Mouse (Mus musculus): Measurements from ENCODE around the gene Gm5148. TPM values are rescaled to one million over a fixed set of nuclear protein-coding genes. Genes with fewer than 3 reads are reported as not detected.

The Gm5148 gene
- polyA plus RNA-seq, 1 experiment from 2014 or later: 5.9 TPM

DNA sequence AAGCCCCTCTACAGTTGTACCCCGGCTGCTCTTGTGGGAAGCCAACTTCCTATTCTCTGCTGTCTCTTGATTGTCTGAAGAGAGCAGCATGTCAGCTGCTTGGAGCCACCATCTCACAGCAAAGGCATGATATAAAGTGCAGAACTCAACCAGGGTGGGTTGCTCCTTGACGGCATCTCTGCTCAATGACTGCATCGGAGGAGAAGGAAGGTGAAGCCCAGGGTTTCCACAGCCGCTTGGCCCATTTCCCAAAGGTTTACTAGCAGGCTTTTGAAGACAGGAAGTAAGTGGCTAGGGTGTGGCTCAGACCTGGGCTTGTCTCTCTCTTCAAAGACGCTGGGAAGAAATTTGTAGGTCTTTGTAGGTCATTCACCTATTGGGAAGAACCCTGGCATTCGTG is 36.6 kb upstream of the Gm5148 start:
- Histone ChIP-seq H3K36me3 (ENCODE audit: control insufficient read depth, insufficient read depth, low read length) (no peaks in the 10 kb centered on the region), H3K27me3 (replicated peaks; ENCODE audit: control insufficient read depth, insufficient read depth, low read length) (no peaks in the 10 kb centered on the region), H3K4me2 (ENCODE audit: low read depth, low read length) (no peak overlapping the region), H3K9me3 (ENCODE audit: control insufficient read depth, low read length) (peaks cover 7% of the 10 kb centered on the region; the same call in 1 of the 2 replicates), H3K4me1 (ENCODE audit: control insufficient read depth, insufficient read depth, low read length) (peaks cover 9% of the 10 kb centered on the region; the same call in 1 of the 2 replicates), H3K27ac (ENCODE audit: low read length) (no peak overlapping the region), H3K9ac (ENCODE audit: low read depth, low read length) (no peak overlapping the region), H3K4me3 (ENCODE audit: low read length) (no peak overlapping the region)
- ATAC-seq: no peak
- WGBS: 71% methylated on average over 6 of the region's 6 CpGs

GRCm38 (mm10) chr3:37758611-37759322 is 34.5 kb upstream of the Gm5148 start:
- Histone ChIP-seq H3K4me3 (ENCODE audit: low read length) (peak overlapping the region; percentile 17), H3K27me3 (replicated peaks; ENCODE audit: control insufficient read depth, insufficient read depth, low read length) (no peaks in the 10 kb centered on the region), H3K4me1 (ENCODE audit: control insufficient read depth, insufficient read depth, low read length) (peaks cover 9% of the 10 kb centered on the region; the same call in 1 of the 2 replicates), H3K36me3 (ENCODE audit: control insufficient read depth, insufficient read depth, low read length) (no peaks in the 10 kb centered on the region), H3K27ac (ENCODE audit: low read length) (0 out of 2 replicates have a peak overlapping the region, but pooled peaks have one; percentile 1), H3K9ac (ENCODE audit: low read depth, low read length) (no peak overlapping the region), H3K9me3 (ENCODE audit: control insufficient read depth, low read length) (peaks cover 4% of the 10 kb centered on the region; the same call in 1 of the 2 replicates), H3K4me2 (ENCODE audit: low read depth, low read length) (peak overlapping the region; percentile 36)
- ATAC-seq: peak; percentile 36
- WGBS: 36% methylated on average over 9 of the region's 9 CpGs

DNA sequence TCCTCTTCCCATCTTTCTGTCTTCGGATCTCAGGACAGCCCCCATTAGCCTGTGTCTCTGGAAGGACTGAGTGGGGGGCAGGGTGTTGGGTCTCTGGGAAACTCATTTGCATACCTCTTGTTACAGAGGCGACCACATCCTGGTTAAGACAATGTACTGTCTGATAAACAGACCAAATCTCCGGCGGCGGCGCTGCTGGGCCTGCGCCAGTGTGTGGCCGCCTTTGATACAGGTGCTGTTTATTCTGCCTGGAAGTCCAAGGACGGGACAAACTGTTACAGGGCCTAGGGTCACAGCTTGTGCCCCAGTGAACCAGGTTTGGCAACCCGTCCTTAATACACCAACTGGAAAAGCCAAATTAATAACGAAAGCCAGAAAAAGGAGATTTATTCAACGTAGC is 33.8 kb upstream of the Gm5148 start:
- Histone ChIP-seq H3K9ac (ENCODE audit: low read depth, low read length) (0 out of 2 replicates have a peak overlapping the region, but pooled peaks have one; percentile 20), H3K9me3 (ENCODE audit: control insufficient read depth, low read length) (0 out of 2 replicates have a peak, but pooled peaks cover 3% of the 10 kb centered on the region), H3K36me3 (ENCODE audit: control insufficient read depth, insufficient read depth, low read length) (no peaks in the 10 kb centered on the region), H3K27me3 (replicated peaks; ENCODE audit: control insufficient read depth, insufficient read depth, low read length) (no peaks in the 10 kb centered on the region), H3K4me3 (ENCODE audit: low read length) (peak overlapping the region; percentile 17), H3K4me2 (ENCODE audit: low read depth, low read length) (peak overlapping the region; percentile 36), H3K4me1 (ENCODE audit: control insufficient read depth, insufficient read depth, low read length) (peaks cover 9% of the 10 kb centered on the region; the same call in 1 of the 2 replicates), H3K27ac (ENCODE audit: low read length) (0 out of 2 replicates have a peak overlapping the region, but pooled peaks have one; percentile 1)
- 6% methylated on average over 12 of the region's 12 CpGs for WGBS
- ATAC-seq: peak; percentile 80

DNA sequence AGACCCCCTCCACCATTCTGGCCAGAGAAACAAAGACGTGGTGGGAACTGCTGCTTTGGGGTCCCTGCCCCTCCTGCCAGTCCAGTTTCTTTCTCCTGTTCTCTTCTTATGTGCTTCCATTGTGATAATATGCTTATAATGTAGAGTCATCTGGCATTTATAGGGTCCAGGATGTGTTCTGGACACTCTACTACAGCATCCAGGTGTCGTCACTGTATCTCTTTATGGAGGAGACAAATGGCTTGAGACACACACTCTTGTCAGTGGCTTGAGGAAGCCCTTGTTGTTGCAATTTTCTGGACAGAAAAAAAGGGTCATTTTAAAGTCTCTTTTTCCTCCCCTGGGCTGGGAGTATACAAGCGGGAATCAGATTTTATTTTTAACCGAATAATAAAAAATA is 33.3 kb upstream of the Gm5148 start:
- H3K27me3 ChIP-seq (replicated peaks; ENCODE audit: control insufficient read depth, insufficient read depth, low read length): no peaks in the 10 kb centered on the region
- H3K36me3 ChIP-seq (ENCODE audit: control insufficient read depth, insufficient read depth, low read length): no peaks in the 10 kb centered on the region
- peaks cover 9% of the 10 kb centered on the region; the same call in 1 of the 2 replicates for H3K4me1 ChIP-seq (ENCODE audit: control insufficient read depth, insufficient read depth, low read length)
- H3K4me3 ChIP-seq (ENCODE audit: low read length): no peak overlapping the region
- H3K4me2 ChIP-seq (ENCODE audit: low read depth, low read length): no peak overlapping the region
- H3K9ac ChIP-seq (ENCODE audit: low read depth, low read length): no peak overlapping the region
- no peak overlapping the region for H3K27ac ChIP-seq (ENCODE audit: low read length)
- 37% methylated on average over 4 of the region's 4 CpGs for WGBS
- ATAC-seq: no peak
- H3K9me3 ChIP-seq (ENCODE audit: control insufficient read depth, low read length): 0 out of 2 replicates have a peak, but pooled peaks cover 3% of the 10 kb centered on the region

DNA sequence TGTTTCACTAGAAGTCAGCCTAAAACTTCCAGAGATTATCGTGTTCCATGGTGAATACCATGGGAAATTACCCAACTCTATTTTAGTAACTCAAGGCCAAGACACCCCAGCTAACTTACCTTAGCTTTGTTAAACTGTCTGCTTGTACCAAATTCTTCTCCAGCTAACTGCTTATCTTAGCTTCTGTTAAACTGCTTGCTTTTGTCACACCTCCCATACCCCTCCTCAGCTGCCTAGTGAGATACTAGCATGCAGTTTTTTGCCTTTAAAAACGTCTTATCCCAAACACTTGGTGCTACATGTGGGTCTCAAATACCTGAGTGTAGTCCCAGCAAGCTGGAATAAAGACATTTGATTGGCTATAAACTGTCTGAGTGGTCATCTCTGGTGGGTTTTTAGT is 31.7 kb upstream of the Gm5148 start:
- Histone ChIP-seq H3K9me3 (ENCODE audit: control insufficient read depth, low read length) (0 out of 2 replicates have a peak, but pooled peaks cover 3% of the 10 kb centered on the region), H3K4me3 (ENCODE audit: low read length) (no peak overlapping the region), H3K27me3 (replicated peaks; ENCODE audit: control insufficient read depth, insufficient read depth, low read length) (no peaks in the 10 kb centered on the region), H3K36me3 (ENCODE audit: control insufficient read depth, insufficient read depth, low read length) (no peaks in the 10 kb centered on the region), H3K4me1 (ENCODE audit: control insufficient read depth, insufficient read depth, low read length) (peaks cover 8% of the 10 kb centered on the region; the same call in 1 of the 2 replicates), H3K4me2 (ENCODE audit: low read depth, low read length) (no peak overlapping the region), H3K9ac (ENCODE audit: low read depth, low read length) (no peak overlapping the region), H3K27ac (ENCODE audit: low read length) (no peak overlapping the region)
- WGBS: 76% methylated on average over 2 of the region's 2 CpGs
- no peak for ATAC-seq

- no peak overlapping the region for H3K9ac ChIP-seq (ENCODE audit: low read depth, low read length)
- no peak for ATAC-seq
- H3K27ac ChIP-seq (ENCODE audit: low read length): no peak overlapping the region
- H3K9me3 ChIP-seq (ENCODE audit: control insufficient read depth, low read length): 0 out of 2 replicates have a peak, but pooled peaks cover 3% of the 10 kb centered on the region
- H3K4me1 ChIP-seq (ENCODE audit: control insufficient read depth, insufficient read depth, low read length): 0 out of 2 replicates have a peak, but pooled peaks cover 5% of the 10 kb centered on the region
- H3K36me3 ChIP-seq (ENCODE audit: control insufficient read depth, insufficient read depth, low read length): no peaks in the 10 kb centered on the region
- H3K4me2 ChIP-seq (ENCODE audit: low read depth, low read length): no peak overlapping the region
- H3K4me3 ChIP-seq (ENCODE audit: low read length): no peak overlapping the region
- WGBS: 92% methylated on average over 3 of the region's 3 CpGs
- H3K27me3 ChIP-seq (replicated peaks; ENCODE audit: control insufficient read depth, insufficient read depth, low read length): no peaks in the 10 kb centered on the region
Measured at GRCm38 (mm10) chr3:37754639-37755038, 30.3 kb upstream of the Gm5148 start.

DNA sequence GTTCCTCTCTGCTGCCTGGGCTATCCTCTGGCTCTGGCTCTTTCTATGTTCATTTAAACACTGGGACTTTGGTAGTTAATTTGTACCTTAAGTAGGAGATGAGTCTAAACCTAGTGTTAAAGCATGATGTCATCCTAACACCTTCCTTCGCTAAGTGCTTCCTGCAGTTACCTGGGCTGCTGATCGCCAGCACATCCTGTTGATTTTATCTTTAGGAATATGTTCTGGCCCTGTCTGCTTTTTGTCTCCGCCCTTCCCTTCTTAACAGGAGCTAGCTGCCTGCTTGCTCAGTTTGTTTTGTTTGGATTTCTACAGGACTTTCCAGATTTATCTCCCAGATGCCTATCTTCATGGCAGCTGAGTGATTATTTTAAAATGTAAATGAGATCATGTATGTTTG is 28.9 kb upstream of the Gm5148 start:
- Histone ChIP-seq H3K27me3 (replicated peaks; ENCODE audit: control insufficient read depth, insufficient read depth, low read length) (no peaks in the 10 kb centered on the region), H3K4me1 (ENCODE audit: control insufficient read depth, insufficient read depth, low read length) (peaks cover 6% of the 10 kb centered on the region; the same call in 1 of the 2 replicates), H3K9ac (ENCODE audit: low read depth, low read length) (no peak overlapping the region), H3K9me3 (ENCODE audit: control insufficient read depth, low read length) (no peaks in the 10 kb centered on the region), H3K36me3 (ENCODE audit: control insufficient read depth, insufficient read depth, low read length) (no peaks in the 10 kb centered on the region), H3K4me2 (ENCODE audit: low read depth, low read length) (no peak overlapping the region), H3K4me3 (ENCODE audit: low read length) (no peak overlapping the region), H3K27ac (ENCODE audit: low read length) (no peak overlapping the region)
- no peak for ATAC-seq
- 62% methylated on average over 3 of the region's 3 CpGs for WGBS

DNA sequence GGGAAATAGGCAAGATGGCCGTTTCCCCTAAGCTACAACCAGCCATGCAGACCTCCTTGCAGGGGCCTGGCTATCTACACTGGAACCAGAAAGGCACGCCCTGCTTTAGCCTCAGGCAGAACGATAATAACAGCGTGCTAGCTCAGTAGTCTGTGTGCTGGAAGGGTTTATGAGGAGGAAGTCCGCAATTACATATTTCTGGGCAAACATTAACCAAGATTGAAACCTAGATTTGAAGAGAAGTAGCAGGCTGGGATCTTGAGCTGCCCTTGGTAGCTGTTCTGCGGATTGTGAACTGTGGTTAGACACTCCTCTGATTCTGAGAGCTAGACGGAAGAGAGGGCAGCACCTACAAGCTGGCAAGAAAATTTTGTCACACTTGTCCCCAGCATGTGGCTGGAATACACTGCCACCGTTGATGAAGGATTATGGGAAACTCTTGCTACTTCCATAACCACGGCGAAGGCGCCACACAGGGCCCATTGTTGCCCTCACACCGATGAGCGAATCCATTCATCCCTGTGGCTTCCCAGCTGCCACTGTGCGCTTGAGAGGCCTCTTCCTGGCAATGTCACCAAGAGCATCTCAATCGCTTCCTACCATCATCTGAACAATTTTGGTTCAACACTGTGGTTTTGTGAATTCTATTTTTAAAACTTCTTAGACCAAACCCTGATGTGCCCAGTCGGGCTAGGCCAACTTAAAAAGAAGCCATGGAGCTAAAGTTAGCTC is 23.9 kb upstream of the Gm5148 start:
- peak overlapping the region; percentile 4; the same call in 1 of the 2 replicates for H3K4me2 ChIP-seq (ENCODE audit: low read depth, low read length)
- H3K9ac ChIP-seq (ENCODE audit: low read depth, low read length): 0 out of 2 replicates have a peak overlapping the region, but pooled peaks have one; percentile 34
- peak overlapping the region; percentile 94 for H3K27ac ChIP-seq (ENCODE audit: low read length)
- H3K4me3 ChIP-seq (ENCODE audit: low read length): no peak overlapping the region
- WGBS: 63% methylated on average over 16 of the region's 16 CpGs
- no peaks in the 10 kb centered on the region for H3K27me3 ChIP-seq (replicated peaks; ENCODE audit: control insufficient read depth, insufficient read depth, low read length)
- H3K4me1 ChIP-seq (ENCODE audit: control insufficient read depth, insufficient read depth, low read length): peaks cover 11% of the 10 kb centered on the region; the same call in 1 of the 2 replicates
- H3K36me3 ChIP-seq (ENCODE audit: control insufficient read depth, insufficient read depth, low read length): no peaks in the 10 kb centered on the region
- no peaks in the 10 kb centered on the region for H3K9me3 ChIP-seq (ENCODE audit: control insufficient read depth, low read length)
- ATAC-seq: peak; percentile 100
